Mouse (Mus musculus) CH12.LX (cell line): ENCODE data around the gene Zfp956. TPM values are rescaled to one million over a fixed set of nuclear protein-coding genes. Genes with fewer than 3 reads are reported as not detected.

Source experiments
- DNase-seq: peaks from one replicate; pipeline ENCODE4 v3.0.0-alpha.2; 2013; ENCODE audit errors: extremely low read depth
- H3K27ac ChIP-seq: 2 replicates; pipeline ENCODE4 v1.5.1; 2012; ENCODE audit warnings: low read depth, mild to moderate bottlenecking, control low read depth, moderate library complexity; ENCODE audit not compliant: insufficient read depth
- H3K27me3 ChIP-seq: replicated peaks from 2 replicates; pipeline ENCODE3; 2012; ENCODE audit warnings: inconsistent platforms
- H3K36me3 ChIP-seq, 2 experiments: replicated peaks in 1 of 2; 2 replicates each; pipeline versions ENCODE3 to v1.6.1; 2012; ENCODE audit warnings: inconsistent platforms in 1 of 2, low read length in 1 of 2, mild to moderate bottlenecking in 1 of 2, mixed read lengths in 1 of 2, moderate library complexity in 1 of 2; ENCODE audit not compliant: control insufficient read depth in 1 of 2, insufficient read depth in 1 of 2
- H3K4me1 ChIP-seq, 2 experiments: 2 replicates each; pipeline ENCODE4 v1.6.1; 2012; ENCODE audit warnings: inconsistent platforms in 1 of 2, moderate library complexity in 1 of 2; ENCODE audit not compliant: insufficient read depth in 2 of 2, control insufficient read depth in 1 of 2
- H3K4me2 ChIP-seq: 2 replicates; pipeline ENCODE4 v1.6.1; 2012; ENCODE audit warnings: low read depth, mild to moderate bottlenecking, control low read depth; ENCODE audit not compliant: poor library complexity, insufficient read depth, severe bottlenecking
- H3K4me3 ChIP-seq, 3 experiments: fragments of 150-350 bp in 1 of 3; sonication (generic) in 1 of 3; replicated peaks in 1 of 3; 2 replicates each; pipeline versions ENCODE3 to v1.5.1; 2011 to 2012; ENCODE audit warnings: low read depth in 2 of 3, low read length in 2 of 3, mild to moderate bottlenecking in 2 of 3, moderate library complexity in 2 of 3, control low read depth in 1 of 3, improper control_type of control experiment in 1 of 3, inconsistent platforms in 1 of 3, mixed read lengths in 1 of 3; ENCODE audit not compliant: poor library complexity in 1 of 3
- H3K79me2 ChIP-seq: replicated peaks from 2 replicates; pipeline ENCODE4 v1.6.1; 2012; ENCODE audit warnings: mild to moderate bottlenecking, moderate library complexity; ENCODE audit not compliant: control insufficient read depth, poor library complexity, insufficient read depth, severe bottlenecking; ENCODE audit errors: extremely low read depth
- H3K9ac ChIP-seq: 2 replicates; pipeline ENCODE4 v1.6.1; 2012; ENCODE audit warnings: low read depth, mild to moderate bottlenecking, control low read depth, moderate library complexity; ENCODE audit not compliant: insufficient read depth
- H3K9me3 ChIP-seq: replicated peaks from 2 replicates; pipeline ENCODE3; 2012; ENCODE audit warnings: low read length, inconsistent platforms, mixed read lengths
- CHD2 ChIP-seq: IDR thresholded peaks from 2 replicates; pipeline ENCODE4 v1.6.1; 2011; ENCODE audit warnings: low read length, improper control_type of control experiment
- CTCF ChIP-seq, 2 experiments: IDR thresholded peaks in 1 of 2; conservative IDR thresholded peaks in 1 of 2; 2 replicates each; pipeline ENCODE4 v1.5.1; 2011 to 2012; ENCODE audit warnings: low read depth in 2 of 2, low read length in 2 of 2, improper control_type of control experiment in 1 of 2, inconsistent platforms in 1 of 2, mild to moderate bottlenecking in 1 of 2, moderate library complexity in 1 of 2
- MAX ChIP-seq: IDR thresholded peaks from 2 replicates; pipeline ENCODE4 v1.6.1; 2011; ENCODE audit warnings: low read length, improper control_type of control experiment
- MEF2A ChIP-seq: IDR thresholded peaks from 2 replicates; pipeline ENCODE4 v1.6.1; 2014; ENCODE audit warnings: low read depth, mild to moderate bottlenecking, inconsistent platforms, low read length, improper control_type of control experiment, borderline replicate concordance
- NRF1 ChIP-seq: IDR thresholded peaks from 2 replicates; pipeline ENCODE4 v1.6.1; 2014; ENCODE audit warnings: low read depth, mild to moderate bottlenecking, inconsistent platforms, low read length, improper control_type of control experiment, moderate library complexity
- dilution Hi-C: fragments of 300-500 bp; cut with MboI; formaldehyde crosslinking; loops from 2 replicates; pipeline ENCODE4 v1.14.3; 2020; ENCODE audit warnings: low sequenced_read_pairs; ENCODE audit not compliant: extremely low pct_unique_long_range_greater_than_20kb, extremely low pct_ligation_motif_present
- in situ Hi-C: fragments of 300-500 bp; cut with MboI; formaldehyde crosslinking; loops from 3 replicates; pipeline ENCODE4 v1.14.3; 2019; ENCODE audit warnings: low sequenced_read_pairs, low pct_ligation_motif_present, low pct_unique_long_range_greater_than_20kb, mixed read lengths
- polyA plus RNA-seq: library from polyadenylated mRNA; unstranded; fragments of >175 nt; gene quantifications from 2 replicates; pipeline ENCODE4 v1.2.1, GENCODE M21; 2012; ENCODE audit warnings: low read depth; ENCODE audit not compliant: insufficient read length
- total RNA-seq, 2 experiments: library from RNA; depleted of rRNA; stranded (reverse); fragments of 300-350 nt in 1 of 2; fragments of >200 nt in 1 of 2; gene quantifications; 2 replicates each; pipeline ENCODE4 v1.2.3; 2012 to 2014

Zfp956 gene
- total and polyA plus RNA-seq, 3 experiments = 7.9 to 10.5 (median 9.0) TPM

DNA sequence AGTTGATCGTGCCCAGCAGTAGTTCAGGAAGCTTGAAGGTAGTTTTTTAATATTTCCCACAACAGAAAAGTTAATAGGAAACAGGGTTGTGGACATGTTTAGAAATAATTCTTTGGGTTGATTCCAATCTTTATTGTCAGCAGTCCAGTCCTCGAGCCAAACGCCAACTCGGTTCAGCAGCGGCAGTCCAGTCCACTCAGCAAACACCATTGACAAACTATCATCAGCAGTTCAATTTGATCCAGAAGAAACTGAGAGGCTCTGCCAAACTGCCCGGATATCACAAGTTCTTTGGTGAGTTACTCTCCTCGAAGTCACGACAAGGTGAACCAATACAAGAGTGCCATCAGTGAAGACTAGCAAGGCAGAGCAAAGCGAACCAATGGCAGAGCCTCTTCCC, 42.5 kb downstream of the Zfp956 start:
- in situ Hi-C loops = no loop called here
- no peaks in the 10 kb centered on the region for H3K79me2 ChIP-seq

DNA sequence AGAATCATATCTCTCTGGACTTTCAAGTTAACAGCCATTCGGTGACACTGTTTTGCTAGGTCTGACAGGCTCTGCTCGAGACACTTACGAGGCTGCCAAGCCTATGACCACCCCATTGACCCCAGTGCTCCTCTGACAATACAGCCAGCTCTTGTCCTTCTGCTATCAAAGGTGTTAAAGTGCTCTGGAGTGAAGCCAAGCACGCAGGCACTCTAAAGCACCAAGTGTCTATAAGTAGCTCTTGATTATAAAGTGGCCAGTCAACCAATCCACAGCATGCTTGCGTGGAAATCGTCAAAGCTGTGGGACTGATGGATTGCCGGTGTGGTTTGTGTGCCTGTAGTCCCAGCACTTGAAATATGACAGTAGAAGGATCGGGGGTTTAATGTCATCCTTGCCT, 57.5 kb downstream of the Zfp956 start:
- in situ Hi-C loops (no loop called here), dilution Hi-C loops (no loop called here)
- H3K79me2 ChIP-seq = no peaks in the 10 kb centered on the region
- no peak for DNase-seq
- H3K27me3 ChIP-seq = no peaks in the 10 kb centered on the region
- no peak overlapping the region for H3K4me2 ChIP-seq
- H3K27ac ChIP-seq = no peak overlapping the region
- no peaks in the 10 kb centered on the region for H3K9me3 ChIP-seq
- no peaks in the 10 kb centered on the region for H3K36me3 ChIP-seq
- H3K4me3 ChIP-seq = no peak overlapping the region
- no peak for TF ChIP-seq MAX
- no peak for TF ChIP-seq NRF1
- TF ChIP-seq CTCF (conservative IDR thresholded peaks at IDR 0.05 in 1 of 2, IDR thresholded peaks at IDR 0.05 in 1 of 2; ENCODE audit: low read depth in 2 of 2, low read length in 2 of 2) = no peak
- TF ChIP-seq CHD2 = no peak
- 0 out of 4 replicates have a peak, but pooled peaks cover 0 to 4% of the 10 kb centered on the region in 2 experiments for H3K4me1 ChIP-seq
- H3K9ac ChIP-seq = no peak overlapping the region

More for the DNA sequence above, 42.5 kb downstream of the Zfp956 start:
- Histone ChIP-seq H3K36me3 (no peaks in the 10 kb centered on the region), H3K4me1 (no peaks in the 10 kb centered on the region), H3K9me3 (peaks cover 4% of the 10 kb centered on the region), H3K27me3 (peaks cover 9% of the 10 kb centered on the region), H3K27ac (no peak overlapping the region), H3K4me2 (no peak overlapping the region), H3K4me3 (no peak overlapping the region), H3K9ac (no peak overlapping the region)
- dilution Hi-C loops = no loop called here
- no peak for TF ChIP-seq CHD2
- TF ChIP-seq MAX = no peak
- no peak for TF ChIP-seq MEF2A
- DNase-seq = no peak

Other genes with a start within 250 kb of the Zfp956 start
- 186 and 259 TPM in 2 replicates for gene Pdia4, start 140.0 kb upstream of the Zfp956 start, total RNA-seq (2012; rRNA removed)
- gene Pdia4, start 140.0 kb upstream of the Zfp956 start, total RNA-seq (2014; rRNA removed) = 239 and 242 TPM in 2 replicates
- 204 and 205 TPM in 2 replicates for gene Pdia4, start 140.0 kb upstream of the Zfp956 start, polyA plus RNA-seq
- 0.55 and 0.89 TPM in 2 replicates for gene Zfp786, start 122.5 kb upstream of the Zfp956 start, total RNA-seq (2012; rRNA removed)
- 0.30 and 0.36 TPM in 2 replicates for gene Zfp786, start 122.5 kb upstream of the Zfp956 start, total RNA-seq (2014; rRNA removed)
- gene Zfp786, start 122.5 kb upstream of the Zfp956 start, polyA plus RNA-seq = 0.20 and 0.40 TPM in 2 replicates
- 1.8 and 2.2 TPM in 2 replicates for gene Zfp398, start 117.7 kb upstream of the Zfp956 start, total RNA-seq (2012; rRNA removed)
- 1.5 and 1.8 TPM in 2 replicates for gene Zfp398, start 117.7 kb upstream of the Zfp956 start, total RNA-seq (2014; rRNA removed)
- 4.4 and 4.6 TPM in 2 replicates for gene Zfp398, start 117.7 kb upstream of the Zfp956 start, polyA plus RNA-seq
- 15.0 and 16.2 TPM in 2 replicates for gene Zfp282, start 76.2 kb upstream of the Zfp956 start, total RNA-seq (2012; rRNA removed)
- gene Zfp282, start 76.2 kb upstream of the Zfp956 start, total RNA-seq (2014; rRNA removed) = 10.9 and 12.0 TPM in 2 replicates
- 14.7 and 15.5 TPM in 2 replicates for gene Zfp282, start 76.2 kb upstream of the Zfp956 start, polyA plus RNA-seq
- gene Zfp212, start 32.9 kb upstream of the Zfp956 start, total RNA-seq (2012; rRNA removed) = 5.1 and 5.2 TPM in 2 replicates
- 6.3 TPM in 2 replicates for gene Zfp212, start 32.9 kb upstream of the Zfp956 start, total RNA-seq (2014; rRNA removed)
- gene Zfp212, start 32.9 kb upstream of the Zfp956 start, polyA plus RNA-seq = 12.1 and 12.3 TPM in 2 replicates
- 10.9 and 16.5 TPM in 2 replicates for gene Zfp777, start 95.5 kb downstream of the Zfp956 start, total RNA-seq (2012; rRNA removed)
- gene Zfp777, start 95.5 kb downstream of the Zfp956 start, total RNA-seq (2014; rRNA removed) = 5.3 and 7.1 TPM in 2 replicates
- 13.6 and 15.4 TPM in 2 replicates for gene Zfp777, start 95.5 kb downstream of the Zfp956 start, polyA plus RNA-seq
- gene Zfp746, start 133.2 kb downstream of the Zfp956 start, total RNA-seq (2012; rRNA removed) = 18.3 and 18.6 TPM in 2 replicates
- 17.9 and 18.2 TPM in 2 replicates for gene Zfp746, start 133.2 kb downstream of the Zfp956 start, total RNA-seq (2014; rRNA removed)
- 18.7 and 18.8 TPM in 2 replicates for gene Zfp746, start 133.2 kb downstream of the Zfp956 start, polyA plus RNA-seq